Mouse (Mus musculus) forebrain, postnatal 0 days (tissue): ENCODE data around the gene Smad1. TPM values are rescaled to one million over a fixed set of nuclear protein-coding genes. Genes with fewer than 3 reads are reported as not detected.
A peak's percentile ranks its signal among the peaks of the same experiment; 100 is the strongest.
"Not testable (repeated sequence)": the region's sequence is repeated elsewhere in the genome, so short reads cannot be mapped to it uniquely, and the experiment has no call there.

Experiments
- ATAC-seq: fragments of 200-750 bp; cut with Nextera tagmentation; 2 replicates; pipeline ENCODE4 v1.8.0; 2017; ENCODE audit warnings: mild to moderate bottlenecking, moderate library complexity
- DNase-seq: peaks from one replicate; pipeline ENCODE4 v3.0.0-alpha.2; 2015
- H3K27ac ChIP-seq: fragments of 300-500 bp; sonication (generic); 2 replicates; pipeline ENCODE4 v1.5.1; 2014; ENCODE audit warnings: low read depth, mild to moderate bottlenecking, antibody characterized with exemption, low read length, moderate library complexity, mixed read lengths
- H3K27me3 ChIP-seq: fragments of 300-500 bp; sonication (generic); 2 replicates; pipeline ENCODE4 v1.6.1; 2014; ENCODE audit warnings: mild to moderate bottlenecking, low read length, mixed read lengths; ENCODE audit not compliant: insufficient read depth
- H3K36me3 ChIP-seq: fragments of 300-500 bp; sonication (generic); 2 replicates; pipeline ENCODE4 v1.6.1; 2014; ENCODE audit warnings: mild to moderate bottlenecking, moderate library complexity; ENCODE audit not compliant: insufficient read depth
- H3K4me1 ChIP-seq: fragments of 300-500 bp; sonication (generic); 2 replicates; pipeline ENCODE4 v1.6.1; 2014; ENCODE audit warnings: antibody characterized with exemption; ENCODE audit not compliant: insufficient read depth
- H3K4me2 ChIP-seq: fragments of 300-500 bp; sonication (generic); 2 replicates; pipeline ENCODE4 v1.6.1; 2014; ENCODE audit warnings: low read depth, mild to moderate bottlenecking, moderate library complexity
- H3K4me3 ChIP-seq: fragments of 300-500 bp; sonication (generic); 2 replicates; pipeline ENCODE4 v1.5.1; 2014; ENCODE audit warnings: low read depth, low read length, mixed read lengths
- H3K9ac ChIP-seq: fragments of 300-500 bp; sonication (generic); 2 replicates; pipeline ENCODE4 v1.6.1; 2014; ENCODE audit warnings: mild to moderate bottlenecking
- H3K9me3 ChIP-seq: fragments of 300-500 bp; sonication (generic); 2 replicates; pipeline ENCODE4 v1.6.1; 2016; ENCODE audit warnings: low read length
- CTCF ChIP-seq: sonication (generic); IDR thresholded peaks from 2 replicates; pipeline ENCODE4 v1.5.1; 2016; ENCODE audit warnings: antibody characterized with exemption, control low read depth, low read depth
- WGBS: fragments of 180-500 bp; shearing (Covaris S2); extraction: QIAGEN DNeasy Blood & Tissue Kit; methylation state at CpG from one replicate; pipeline ENCODE4 v1.1.7; 2014; 5-methylcytosine and 5-hydroxymethylcytosine counted together
- polyA plus RNA-seq: library from polyadenylated mRNA; unstranded; fragments of >200 nt; fragmentation: Nextera tagmentation; extraction: Ambion mirVana; gene quantifications from 2 replicates; pipeline ENCODE4 v1.2.1, GENCODE M21; 2015
- total RNA-seq: library from RNA; depleted of rRNA; stranded (reverse); fragments of >200 nt; gene quantifications from 2 replicates; pipeline ENCODE4 v1.2.3, GENCODE M21; 2014; rRNA removed

Smad1 gene
- 62.6 and 80.1 TPM in 2 replicates for total RNA-seq
- 49.7 and 57.1 TPM in 2 replicates for polyA plus RNA-seq

GRCm38 (mm10) chr8:79398994-79399650 lies at the start of gene Smad1:
Gene Smad1 (minus strand): TSS chr8:79399518.
- peak; percentile 94 for ATAC-seq
- Histone ChIP-seq H3K27me3 (no peaks in the 10 kb centered on the region), H3K36me3 (no peaks in the 10 kb centered on the region), H3K4me2 (peak within 1 kb of the TSS; percentile 61), H3K4me3 (peak within 1 kb of the TSS; percentile 89), H3K9ac (peak within 1 kb of the TSS; percentile 96), H3K4me1 (peaks cover 21% of the 10 kb centered on the region), H3K9me3 (no peaks in the 10 kb centered on the region), H3K27ac (peak within 1 kb of the TSS; percentile 98)
- 0 out of 2 replicates have a peak, but pooled peaks have one; percentile 14 for TF ChIP-seq CTCF
- 4% methylated on average over 71 of the region's 80 CpGs for WGBS
- DNase-seq = peak; percentile 96

DNA sequence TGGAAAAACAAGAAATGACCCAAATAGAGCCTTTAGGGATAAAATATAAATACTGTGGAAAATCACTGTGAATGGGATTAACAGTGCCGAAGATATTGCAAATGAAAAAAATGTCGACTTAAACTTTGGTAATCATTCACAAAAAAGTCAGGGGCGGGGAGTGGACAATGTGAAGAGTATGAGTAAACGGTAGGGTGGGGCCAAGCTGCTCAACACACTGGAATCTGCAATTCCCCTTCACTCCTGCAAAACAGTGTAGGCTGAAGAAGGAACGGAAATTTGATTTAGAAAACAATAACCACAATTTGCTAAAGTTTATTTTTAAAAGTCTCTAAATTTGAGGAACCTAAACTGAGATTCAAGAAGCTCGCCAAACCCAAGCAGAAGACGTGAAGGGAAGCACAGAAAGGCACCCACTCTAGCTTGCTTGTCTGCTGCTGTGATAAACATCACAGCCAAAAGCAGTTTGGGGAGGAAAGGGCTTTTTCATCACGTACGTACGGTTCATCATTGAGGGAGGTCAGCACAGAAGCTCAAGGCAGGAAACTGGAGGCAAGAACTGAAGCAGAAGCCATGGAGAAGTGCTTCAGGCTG lies 48.0 kb upstream of the Smad1 start:
- Histone ChIP-seq H3K36me3 (no peaks in the 10 kb centered on the region), H3K4me1 (no peaks in the 10 kb centered on the region), H3K27ac (no peak overlapping the region), H3K9ac (no peak overlapping the region), H3K27me3 (no peaks in the 10 kb centered on the region), H3K4me3 (no peak overlapping the region), H3K9me3 (no peaks in the 10 kb centered on the region), H3K4me2 (no peak overlapping the region)
- 89% methylated on average over 10 of the region's 10 CpGs for WGBS
- ATAC-seq = no peak
- DNase-seq = no peak
- no peak for TF ChIP-seq CTCF

- Histone ChIP-seq H3K9me3 (no peaks in the 10 kb centered on the region), H3K4me1 (no peaks in the 10 kb centered on the region), H3K27me3 (no peaks in the 10 kb centered on the region), H3K27ac (no peak overlapping the region), H3K4me3 (no peak overlapping the region), H3K36me3 (no peaks in the 10 kb centered on the region), H3K9ac (no peak overlapping the region), H3K4me2 (no peak overlapping the region)
- no peak for DNase-seq
- ATAC-seq = no peak
- 80% methylated on average over 14 of the region's 14 CpGs for WGBS
- no peak for TF ChIP-seq CTCF
Measured at GRCm38 (mm10) chr8:79443460-79444098, 44.3 kb upstream of the Smad1 start.

DNA sequence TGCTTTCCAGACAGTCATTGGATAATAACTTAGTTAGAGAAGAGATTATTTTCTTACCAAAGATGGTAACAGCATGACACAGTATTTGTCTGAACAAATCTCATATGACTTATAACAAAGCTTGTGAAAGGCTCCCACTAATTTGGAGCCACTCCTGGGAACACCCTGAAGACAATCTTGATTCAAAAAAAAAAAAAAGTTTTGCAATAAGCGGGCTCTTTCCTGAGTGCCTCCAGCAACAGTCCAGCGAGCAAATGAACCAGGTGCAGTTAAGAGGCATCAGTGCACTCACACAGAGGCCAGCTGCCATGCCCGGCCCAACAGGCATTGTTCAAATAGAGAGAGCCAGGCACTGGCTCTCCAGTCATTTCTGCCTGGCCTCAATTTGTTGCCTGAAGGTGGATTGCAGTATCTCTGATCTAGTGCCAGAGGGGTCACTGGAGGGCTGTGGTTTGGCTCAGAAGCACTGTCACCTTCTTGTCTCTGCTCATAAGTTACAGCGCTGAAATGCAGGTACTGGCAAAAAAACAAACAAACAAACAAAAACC lies 34.7 kb upstream of the Smad1 start:
- ATAC-seq = no peak
- 40% methylated on average over 4 of the region's 4 CpGs for WGBS
- H3K4me2 ChIP-seq = no peak overlapping the region
- no peaks in the 10 kb centered on the region for H3K4me1 ChIP-seq
- H3K4me3 ChIP-seq = no peak overlapping the region
- DNase-seq = no peak
- no peaks in the 10 kb centered on the region for H3K36me3 ChIP-seq
- no peaks in the 10 kb centered on the region for H3K9me3 ChIP-seq
- no peak overlapping the region for H3K9ac ChIP-seq
- H3K27ac ChIP-seq = no peak overlapping the region
- TF ChIP-seq CTCF = no peak
- no peaks in the 10 kb centered on the region for H3K27me3 ChIP-seq

DNA sequence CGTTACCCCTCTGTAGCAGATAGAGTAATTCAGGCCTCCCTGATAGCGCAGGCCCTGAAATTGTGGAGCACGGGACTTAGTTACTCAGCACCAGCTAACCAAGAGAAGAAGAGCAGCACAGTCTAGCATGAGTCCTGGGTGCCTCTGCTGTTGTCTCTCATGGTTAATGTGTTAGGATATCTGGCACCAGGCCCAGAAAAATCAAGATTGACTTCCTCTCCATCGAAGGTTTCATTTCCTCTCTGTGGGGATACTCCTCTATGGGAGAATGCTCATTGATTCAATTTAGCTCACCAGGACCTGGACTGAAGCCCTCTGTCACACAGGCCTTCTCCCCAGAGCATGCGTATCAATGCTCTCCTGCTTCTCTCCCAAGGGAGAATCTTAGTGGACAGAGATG lies 15.6 kb upstream of the Smad1 start:
- TF ChIP-seq CTCF = no peak
- DNase-seq (no peak), ATAC-seq (no peak)

GRCm38 (mm10) chr8:79410501-79410900 lies 11.2 kb upstream of the Smad1 start:
- Histone ChIP-seq H3K36me3 (no peaks in the 10 kb centered on the region), H3K4me3 (no peak overlapping the region), H3K27me3 (no peaks in the 10 kb centered on the region), H3K4me1 (no peaks in the 10 kb centered on the region), H3K9ac (no peak overlapping the region), H3K27ac (no peak overlapping the region), H3K9me3 (no peaks in the 10 kb centered on the region), H3K4me2 (no peak overlapping the region)
- ATAC-seq = no peak
- 78% methylated on average over 1 of the region's 1 CpGs for WGBS
- TF ChIP-seq CTCF = no peak
- DNase-seq = no peak

More for the DNA sequence above, 15.6 kb upstream of the Smad1 start:
- no peak overlapping the region for H3K4me3 ChIP-seq
- no peak overlapping the region for H3K4me2 ChIP-seq
- H3K36me3 ChIP-seq = no peaks in the 10 kb centered on the region
- 74% methylated on average over 5 of the region's 5 CpGs for WGBS
- no peak overlapping the region for H3K9ac ChIP-seq
- H3K27me3 ChIP-seq = no peaks in the 10 kb centered on the region
- no peaks in the 10 kb centered on the region for H3K4me1 ChIP-seq
- H3K9me3 ChIP-seq = no peaks in the 10 kb centered on the region
- no peak overlapping the region for H3K27ac ChIP-seq

- not testable (repeated sequence) for H3K36me3 ChIP-seq, H3K4me2 ChIP-seq, H3K27me3 ChIP-seq, H3K9ac ChIP-seq, DNase-seq, ATAC-seq, H3K4me1 ChIP-seq, H3K27ac ChIP-seq, H3K9me3 ChIP-seq, H3K4me3 ChIP-seq
- WGBS = 68% methylated on average over 1 of the region's 1 CpGs
Measured at GRCm38 (mm10) chr8:79407356-79407755, 8.0 kb upstream of the Smad1 start.
